Mouse (Mus musculus) lung, postnatal 25 days (tissue): ENCODE measurements around the gene Pgap2.
A peak's percentile ranks its signal among the peaks of the same experiment; 100 is the strongest.
"Not testable (repeated sequence)": the region's sequence is repeated elsewhere in the genome, so short reads cannot be mapped to it uniquely, and the experiment has no call there.

Experiments
- DNase-seq: peaks from one replicate; pipeline ENCODE4 v3.0.0; 2022; ENCODE audit warnings: low spot score

Gene Pgap2

DNA sequence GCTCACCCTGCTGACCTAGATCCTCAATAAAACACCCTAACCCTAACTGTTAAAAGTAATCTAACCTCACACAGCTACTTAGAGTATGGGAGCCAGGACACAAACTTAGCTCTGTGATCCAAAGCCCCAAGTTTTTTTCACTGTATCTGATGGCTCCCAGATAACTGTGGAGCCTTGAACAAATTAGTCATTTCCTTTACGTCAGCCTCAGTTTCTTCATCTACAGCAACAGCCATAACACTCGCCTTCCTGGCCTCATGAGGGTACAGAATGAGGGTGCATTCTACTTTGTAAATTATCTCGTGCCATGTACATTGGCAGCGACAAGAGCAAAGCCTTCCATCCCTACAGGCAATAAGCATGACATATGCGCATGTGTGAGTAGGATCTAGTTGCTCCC, 32.4 kb downstream of the Pgap2 start:
- DNase-seq, result no peak

GRCm38 (mm10) chr7:102242917-102243316, 32.9 kb downstream of the Pgap2 start:
- no peak for DNase-seq

GRCm38 (mm10) chr7:102243870-102244269, 33.9 kb downstream of the Pgap2 start:
- peak; percentile 70 for DNase-seq

- DNase-seq, result peak; percentile 49
Observed at GRCm38 (mm10) chr7:102244782-102245535, 35.0 kb downstream of the Pgap2 start.

DNA sequence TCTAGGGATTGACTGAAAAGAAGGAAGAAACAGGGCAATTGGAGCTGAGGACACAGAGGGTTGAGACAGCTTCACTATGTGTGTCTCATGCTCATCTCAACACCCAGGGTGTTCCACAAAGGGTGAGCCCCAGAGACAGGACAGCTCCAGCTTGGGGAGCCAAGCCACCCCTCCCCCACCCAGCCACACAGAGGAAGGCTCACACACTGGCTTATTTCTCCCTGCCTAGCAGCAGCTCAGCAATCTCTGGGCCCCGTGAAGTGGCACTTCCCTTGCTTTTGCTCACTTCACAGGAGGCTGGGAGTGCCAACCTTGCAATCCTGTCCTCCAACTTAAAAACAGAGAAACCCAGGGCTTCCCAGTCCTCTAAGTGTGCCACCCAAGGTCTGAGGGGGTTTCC, 35.8 kb downstream of the Pgap2 start:
- DNase-seq, result peak; percentile 71

GRCm38 (mm10) chr7:102246265-102246664, 36.3 kb downstream of the Pgap2 start:
- DNase-seq, result no peak

GRCm38 (mm10) chr7:102246956-102247797, 37.2 kb downstream of the Pgap2 start:
- peak; percentile 63 for DNase-seq

GRCm38 (mm10) chr7:102248691-102249404, 38.8 kb downstream of the Pgap2 start:
- DNase-seq, result no peak

GRCm38 (mm10) chr7:102249531-102249895, 39.5 kb downstream of the Pgap2 start:
- no peak for DNase-seq

DNA sequence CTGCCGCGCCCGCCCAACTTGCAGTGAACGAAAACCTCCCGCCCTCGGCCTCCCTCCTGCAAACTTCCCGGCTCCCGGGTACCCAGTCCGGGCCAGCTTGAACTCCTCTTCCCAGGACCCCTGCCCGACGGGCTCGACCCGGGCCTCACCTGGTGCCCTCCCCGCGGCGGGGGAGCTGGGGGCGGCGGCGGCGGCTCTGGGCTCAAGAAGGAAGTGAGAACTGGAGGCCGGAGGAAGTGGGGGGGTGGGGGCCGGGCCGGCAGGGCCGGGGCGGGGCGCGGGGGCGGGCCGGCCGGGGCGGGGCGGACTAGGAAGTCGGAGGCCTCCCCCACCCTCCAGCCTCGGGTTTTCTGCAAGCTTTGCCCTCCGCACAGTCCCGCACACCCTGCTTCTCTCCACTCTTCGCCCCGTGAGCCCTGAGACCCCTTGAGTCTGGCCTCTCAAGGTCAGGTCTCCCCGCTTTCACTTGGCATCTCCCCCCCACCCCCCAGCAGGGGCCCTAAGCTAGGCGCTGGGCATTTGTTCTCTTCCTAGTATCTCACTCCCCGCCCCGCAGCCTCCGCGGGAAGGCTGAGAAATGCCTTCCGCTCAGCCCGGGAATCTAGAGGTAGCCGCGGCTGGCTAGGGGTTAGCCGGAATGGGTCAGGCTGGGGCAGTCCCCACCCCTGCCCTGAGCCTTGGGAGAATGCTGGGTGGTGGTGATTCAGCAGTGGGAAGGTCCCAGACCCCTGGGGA, 40.1 kb downstream of the Pgap2 start:
- peak; percentile 73 for DNase-seq

GRCm38 (mm10) chr7:102250631-102251214, 40.7 kb downstream of the Pgap2 start:
- DNase-seq, result peak; percentile 95

DNA sequence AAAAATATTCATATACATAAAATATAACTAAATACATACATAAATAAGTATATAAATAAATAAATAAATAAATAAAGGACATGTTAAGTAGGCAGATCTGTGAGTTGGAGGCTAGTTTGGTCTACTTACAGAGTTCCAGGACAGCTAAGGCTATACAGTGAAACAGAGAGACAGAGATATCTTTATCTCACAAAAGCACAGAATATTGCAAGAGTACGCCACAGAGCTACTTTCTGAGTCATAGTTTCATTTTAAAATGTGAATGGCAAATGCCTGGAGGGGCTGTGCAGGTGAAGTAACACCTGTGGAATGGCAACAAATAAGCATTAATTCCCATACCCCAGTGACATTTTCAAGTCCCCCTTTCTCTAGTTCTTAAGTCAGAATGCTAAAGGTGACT, 43.6 kb downstream of the Pgap2 start:
- no peak for DNase-seq

DNA sequence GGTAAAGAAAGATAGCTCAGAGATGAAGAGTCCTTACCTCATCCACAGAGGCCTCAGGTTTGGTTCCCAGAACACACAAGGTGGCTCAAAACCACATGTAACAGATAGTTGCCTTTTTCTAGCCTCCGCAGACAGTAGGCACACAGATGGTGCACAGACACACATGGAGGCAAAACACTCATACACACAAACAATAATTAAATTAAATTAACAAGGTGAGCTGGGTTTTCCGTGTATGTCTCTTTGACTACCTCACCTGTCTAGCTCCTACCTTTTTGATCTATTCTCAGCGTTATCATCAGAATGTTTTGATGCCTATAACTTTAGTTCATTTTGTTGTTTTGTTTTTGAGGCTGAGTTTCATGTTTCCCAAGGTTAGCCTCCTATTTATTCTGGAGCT, 45.9 kb downstream of the Pgap2 start, which contains the start of gene Rhog:
Gene Rhog (minus strand): TSS at position 101 of the 400 bp plus-strand sequence.
- DNase-seq, result no peak

DNA sequence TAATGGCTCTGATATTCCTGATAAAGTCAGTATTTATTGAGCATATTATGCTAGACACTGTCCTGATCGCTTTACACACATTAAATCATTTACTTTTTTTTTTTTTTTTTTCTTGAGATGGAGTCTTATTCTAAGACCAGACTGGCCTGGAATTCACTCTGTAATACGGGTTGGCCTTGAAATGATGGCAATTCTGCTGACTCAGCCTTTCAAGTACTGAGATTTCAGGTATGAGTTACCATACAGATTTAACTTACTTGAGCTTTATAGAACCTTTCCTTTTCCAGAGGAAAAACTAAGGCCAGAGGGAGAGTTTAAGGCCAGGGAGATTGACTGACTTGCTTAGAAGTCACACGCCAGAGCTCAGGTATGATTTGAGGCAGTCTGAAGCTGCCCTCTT, 46.6 kb downstream of the Pgap2 start:
- DNase-seq, result no peak

- DNase-seq, result peak; percentile 86
Observed at GRCm38 (mm10) chr7:102258189-102258588, 48.2 kb downstream of the Pgap2 start.

DNA sequence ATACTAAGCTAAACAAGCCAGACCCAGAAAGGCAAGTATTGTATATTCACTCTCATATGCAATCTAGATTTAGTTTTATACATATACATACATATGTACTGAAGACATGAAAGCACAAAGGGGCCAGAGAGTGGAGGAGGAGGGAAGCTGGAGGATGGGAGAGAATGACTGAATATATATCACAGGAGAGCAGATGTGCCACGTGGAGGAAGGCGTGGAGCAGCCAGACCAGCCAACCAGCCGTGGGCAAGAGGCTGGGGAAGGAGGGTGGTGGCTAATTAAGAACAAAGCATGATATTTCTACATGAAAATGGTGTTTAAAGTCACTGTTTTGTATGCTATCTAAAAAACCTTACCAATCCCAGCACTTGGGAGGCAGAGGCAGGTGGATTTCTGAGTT, 48.7 kb downstream of the Pgap2 start:
- no peak for DNase-seq

- no peak for DNase-seq
Observed at GRCm38 (mm10) chr7:102259716-102260479, 49.9 kb downstream of the Pgap2 start.

- no peak for DNase-seq
Observed at GRCm38 (mm10) chr7:102260518-102260917, 50.5 kb downstream of the Pgap2 start.

DNA sequence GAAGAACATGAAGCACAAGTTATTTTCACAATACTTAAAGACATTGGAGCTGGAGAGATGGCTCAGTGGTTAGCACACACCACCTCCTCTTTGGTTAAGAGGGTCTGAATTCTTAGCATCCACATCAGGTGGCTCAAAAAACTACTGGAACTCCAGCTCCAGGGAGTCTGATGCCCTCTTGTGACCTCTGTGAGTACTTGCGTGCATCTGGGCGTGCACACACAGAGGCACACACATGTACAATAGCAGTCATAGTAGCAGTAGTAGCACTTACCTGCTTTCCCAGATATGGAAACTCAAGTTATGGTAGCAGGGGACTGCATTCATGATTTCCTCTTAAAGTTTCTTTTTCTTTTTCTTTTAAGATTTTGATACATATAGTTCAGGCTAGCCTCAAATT, 53.0 kb downstream of the Pgap2 start:
- DNase-seq, result no peak

- not testable (repeated sequence) for DNase-seq
Observed at GRCm38 (mm10) chr7:102266021-102266400, 56.0 kb downstream of the Pgap2 start.
